Mouse (Mus musculus): ENCODE data around the gene Gm8797.
"Not testable (repeated sequence)": the region's sequence is repeated elsewhere in the genome, so short reads cannot be mapped to it uniquely, and the experiment has no call there.

The Gm8797 gene

DNA sequence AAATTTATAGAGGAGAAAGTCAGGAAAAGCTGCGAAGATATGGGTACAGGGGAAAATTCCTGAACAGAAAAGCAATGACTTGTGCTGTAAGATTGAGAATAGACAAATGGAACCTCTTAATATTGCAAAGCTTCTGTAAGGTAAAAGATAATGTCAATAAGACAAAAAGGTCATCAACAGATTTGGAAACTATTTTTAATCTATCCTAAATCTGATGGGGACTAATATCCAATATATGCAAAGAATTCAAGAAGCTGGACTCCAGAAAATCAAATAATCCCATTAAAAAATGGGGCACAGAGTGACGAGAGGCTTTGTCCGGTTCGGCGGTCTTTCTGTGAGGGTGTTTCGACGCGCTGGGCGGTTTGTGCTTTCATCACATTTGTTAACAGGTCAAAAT, at the start of gene Gm8797:
Gene Gm8797 (plus strand): TSS at position 301 of the 400 bp plus-strand sequence.
- not testable (repeated sequence) for DNase-seq (ENCODE audit: low spot score)

DNA sequence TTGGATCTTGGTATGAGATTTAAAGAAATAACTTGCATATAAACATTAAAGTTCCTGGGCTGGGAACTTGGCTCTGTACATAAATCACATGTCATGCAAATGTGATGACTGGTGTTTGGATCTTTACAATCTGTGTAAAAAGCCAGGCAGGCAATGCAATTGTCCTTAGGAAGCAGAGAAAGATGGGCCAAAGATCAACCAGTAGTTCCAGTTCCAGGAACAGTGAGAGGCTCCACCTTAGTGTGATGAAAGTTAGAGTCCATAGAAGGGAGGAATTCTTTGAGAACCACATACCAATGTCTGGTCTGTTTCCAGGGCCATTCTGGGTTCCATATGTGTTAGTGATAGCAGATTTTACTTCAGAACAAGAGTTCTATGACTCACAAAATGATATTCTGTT, 36.1 kb upstream of the Gm8797 start:
- no peak for DNase-seq (ENCODE audit: low spot score)

DNA sequence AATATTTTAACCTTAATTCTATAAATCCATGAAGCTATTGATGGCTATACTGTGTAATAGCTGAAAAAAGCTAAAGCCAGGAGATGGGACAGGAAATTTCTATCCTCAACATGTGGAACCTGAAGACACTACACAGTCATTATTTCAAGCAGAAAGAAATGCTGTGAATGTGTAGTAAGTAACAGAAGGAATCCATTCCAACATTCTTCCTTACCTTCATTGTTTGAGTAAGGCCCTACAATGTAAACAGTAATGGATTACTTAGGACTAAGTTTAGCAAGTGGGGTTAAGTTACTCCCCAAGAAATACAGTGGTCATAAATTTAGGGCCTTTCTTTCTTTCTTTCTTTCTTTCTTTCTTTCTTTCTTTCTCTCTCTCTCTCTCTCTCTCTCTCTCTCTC, 17.7 kb upstream of the Gm8797 start:
- no peak for DNase-seq (ENCODE audit: low spot score)

DNA sequence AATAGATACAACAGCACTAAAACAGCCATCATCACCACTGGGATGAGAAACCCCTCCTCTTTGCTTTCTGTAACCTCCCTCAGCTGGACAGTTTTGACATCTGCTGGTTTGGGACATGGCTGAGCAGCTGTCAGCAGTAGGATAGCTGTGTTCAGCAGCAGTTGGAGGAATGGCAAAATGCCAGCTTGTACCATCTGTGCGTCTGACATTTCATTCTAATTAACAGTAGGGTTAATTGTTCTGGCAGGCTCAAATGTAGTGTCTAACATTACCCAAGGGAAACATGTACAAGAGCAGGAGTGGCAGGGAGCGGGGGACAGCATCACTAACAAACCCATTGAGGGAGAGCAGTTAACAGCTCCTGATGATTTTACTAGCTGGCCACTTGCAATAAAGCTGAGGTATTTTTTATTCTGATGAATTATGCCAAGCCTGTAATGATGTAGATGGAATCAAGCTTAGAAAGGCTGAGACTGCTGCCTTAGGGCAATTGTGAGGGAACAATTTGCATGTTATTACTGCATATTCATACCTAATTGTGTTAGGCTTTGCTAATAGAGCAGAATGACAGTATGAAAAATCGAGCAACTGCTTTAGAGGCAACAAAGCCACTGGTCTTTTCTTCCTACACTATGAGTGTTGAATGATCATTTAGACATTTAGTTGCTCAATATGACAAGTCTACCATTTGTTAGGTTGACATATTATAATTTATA, 4.3 kb downstream of the Gm8797 start:
- DNase-seq (ENCODE audit: low spot score), result no peak

DNA sequence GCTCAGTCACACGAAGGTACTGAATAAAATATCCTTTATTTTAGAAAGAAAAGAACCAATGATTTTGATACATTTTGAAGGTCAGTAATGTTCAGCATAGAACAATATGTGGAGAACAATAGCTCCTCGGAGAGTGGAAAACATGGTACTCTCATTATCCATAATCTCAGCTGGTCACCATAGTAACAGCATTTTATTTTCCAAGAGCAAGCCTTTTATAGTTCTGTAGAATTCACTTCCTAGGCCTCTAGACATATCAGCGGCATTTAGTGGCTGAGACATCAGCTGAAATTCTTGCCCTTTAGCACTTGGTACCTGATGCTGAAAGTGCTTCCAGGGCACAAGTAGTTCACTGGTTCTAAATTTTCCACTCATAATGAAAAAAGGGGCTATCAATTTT, 15.7 kb downstream of the Gm8797 start:
- no peak for DNase-seq (ENCODE audit: low spot score)

DNA sequence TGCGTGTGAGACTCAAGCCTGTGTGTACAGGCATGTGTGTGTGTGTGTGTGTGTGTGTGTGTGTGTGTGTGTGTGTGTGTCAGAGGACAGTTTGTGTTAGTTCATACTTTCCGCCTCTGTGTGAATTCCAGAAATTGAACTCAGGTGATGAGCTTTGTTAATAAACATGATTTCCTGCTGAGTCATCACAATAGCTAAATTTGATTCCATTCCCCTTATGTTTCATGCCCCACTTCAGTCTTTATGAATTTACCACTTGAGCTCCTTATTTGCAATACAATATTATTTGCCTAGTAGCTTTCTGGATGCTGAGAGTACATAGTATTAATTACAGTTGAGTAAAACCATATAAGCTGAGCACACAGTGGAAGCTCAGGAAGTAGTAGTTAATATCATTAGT, 26.3 kb downstream of the Gm8797 start:
- DNase-seq (ENCODE audit: low spot score), result no peak
